Mouse (Mus musculus) hindbrain, embryonic 16.5 days (tissue): Measurements from ENCODE around the gene 4930564D02Rik. TPM values are rescaled to one million over a fixed set of nuclear protein-coding genes. Genes with fewer than 3 reads are reported as not detected.
A peak's percentile ranks its signal among the peaks of the same experiment; 100 is the strongest.

Source experiments
- ATAC-seq: fragments of 200-750 bp; cut with Nextera tagmentation; 2 replicates; pipeline ENCODE4 v1.8.0; 2017; ENCODE audit warnings: moderate TSS enrichment, moderate library complexity
- H3K27ac ChIP-seq: fragments of 300-500 bp; sonication (generic); 2 replicates; pipeline ENCODE4 v1.5.1; 2014; ENCODE audit warnings: low read depth, mild to moderate bottlenecking, control low read depth, low read length, moderate library complexity
- H3K27me3 ChIP-seq: fragments of 300-500 bp; sonication (generic); replicated peaks from 2 replicates; pipeline ENCODE4 v1.6.1; 2014; ENCODE audit warnings: low read length; ENCODE audit not compliant: control insufficient read depth, insufficient read depth
- H3K36me3 ChIP-seq: fragments of 300-500 bp; sonication (generic); 2 replicates; pipeline ENCODE4 v1.6.1; 2014; ENCODE audit warnings: mild to moderate bottlenecking, low read length, moderate library complexity, mixed read lengths; ENCODE audit not compliant: control insufficient read depth, insufficient read depth
- H3K4me1 ChIP-seq: fragments of 300-500 bp; sonication (generic); 2 replicates; pipeline ENCODE4 v1.6.1; 2014; ENCODE audit warnings: low read depth, low read length; ENCODE audit not compliant: control insufficient read depth, insufficient read depth
- H3K4me2 ChIP-seq: fragments of 300-500 bp; sonication (generic); 2 replicates; pipeline ENCODE4 v1.6.1; 2014; ENCODE audit warnings: mild to moderate bottlenecking, low read length, control low read depth, moderate library complexity
- H3K4me3 ChIP-seq: fragments of 300-500 bp; sonication (generic); 2 replicates; pipeline ENCODE4 v1.5.1; 2014; ENCODE audit warnings: mild to moderate bottlenecking, low read length, control low read depth, moderate library complexity
- H3K9ac ChIP-seq: fragments of 300-500 bp; sonication (generic); 2 replicates; pipeline ENCODE4 v1.6.1; 2014; ENCODE audit warnings: low read depth, mild to moderate bottlenecking, control low read depth, low read length, moderate library complexity
- H3K9me3 ChIP-seq: fragments of 300-500 bp; sonication (generic); 2 replicates; pipeline ENCODE4 v1.6.1; 2014; ENCODE audit warnings: mild to moderate bottlenecking, low read length, moderate library complexity; ENCODE audit not compliant: control insufficient read depth
- WGBS: fragments of 180-500 bp; shearing (Covaris S2); extraction: QIAGEN DNeasy Blood & Tissue Kit; methylation state at CpG from one replicate; pipeline ENCODE4 v1.1.7; 2014; 5-methylcytosine and 5-hydroxymethylcytosine counted together
- polyA plus RNA-seq: library from polyadenylated mRNA; unstranded; fragments of >200 nt; fragmentation: Nextera tagmentation; extraction: Ambion mirVana; gene quantifications from 2 replicates; pipeline ENCODE4 v1.2.1, GENCODE M21; 2015

The 4930564D02Rik gene
- polyA plus RNA-seq, 1 experiment from 2014 or later: not detected

DNA sequence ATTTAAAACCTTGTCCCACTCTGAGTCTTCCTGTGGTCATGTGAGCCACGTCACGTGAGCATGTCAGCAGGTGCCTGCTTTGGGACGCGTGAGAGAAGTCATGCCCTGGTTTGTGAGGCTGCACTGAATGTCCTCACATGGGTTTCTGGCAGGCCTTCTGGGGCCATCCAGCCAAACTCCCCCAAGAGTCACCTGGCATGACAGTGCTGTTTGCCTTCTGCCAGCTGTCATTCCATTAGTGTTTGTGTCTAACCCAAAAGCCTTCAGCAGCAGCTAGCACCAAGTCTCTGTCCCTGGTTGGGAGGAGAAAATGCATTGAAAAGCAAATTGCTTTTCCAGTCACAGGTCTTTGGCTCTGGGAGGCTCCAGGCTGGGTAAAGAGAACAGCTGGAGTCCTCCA, 50.0 kb downstream of the 4930564D02Rik start:
- Histone ChIP-seq H3K36me3 (no peaks in the 10 kb centered on the region), H3K27ac (no peak overlapping the region), H3K4me2 (no peak overlapping the region), H3K4me3 (no peak overlapping the region), H3K9me3 (0 out of 2 replicates have a peak, but pooled peaks cover 2% of the 10 kb centered on the region), H3K4me1 (peaks cover 4% of the 10 kb centered on the region; the same call in 1 of the 2 replicates), H3K27me3 (no peaks in the 10 kb centered on the region), H3K9ac (no peak overlapping the region)
- WGBS: 72% methylated on average over 4 of the region's 4 CpGs
- ATAC-seq: no peak

DNA sequence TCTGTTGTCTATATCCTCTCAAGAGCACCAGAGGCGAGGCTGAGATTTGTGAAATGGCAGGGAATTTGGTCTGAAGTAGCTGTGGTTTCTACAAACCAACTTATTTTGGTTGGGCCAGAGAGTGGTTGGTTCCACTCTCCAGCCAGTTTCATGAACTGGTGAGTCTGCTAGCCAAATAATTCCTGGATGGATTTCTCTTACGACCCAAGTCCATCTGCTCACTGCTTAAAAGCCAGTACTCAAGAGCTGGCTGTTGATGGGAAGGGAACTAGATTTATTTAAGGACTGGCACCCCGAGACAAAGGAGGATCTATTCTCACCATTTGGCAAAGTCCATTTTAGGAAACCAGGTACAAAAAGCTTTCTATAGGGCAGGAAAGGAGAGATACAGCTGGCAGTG, 57.1 kb downstream of the 4930564D02Rik start:
- Histone ChIP-seq H3K27me3 (no peaks in the 10 kb centered on the region), H3K9ac (no peak overlapping the region), H3K4me2 (no peak overlapping the region), H3K9me3 (no peaks in the 10 kb centered on the region), H3K36me3 (no peaks in the 10 kb centered on the region), H3K4me1 (no peaks in the 10 kb centered on the region; the same call in 1 of the 2 replicates), H3K4me3 (no peak overlapping the region), H3K27ac (no peak overlapping the region)
- 78% methylated on average over 3 of the region's 3 CpGs for WGBS
- no peak for ATAC-seq

GRCm38 (mm10) chr3:105127881-105128280, 61.2 kb downstream of the 4930564D02Rik start:
- H3K4me1 ChIP-seq: no peaks in the 10 kb centered on the region; the same call in 1 of the 2 replicates
- ATAC-seq: peak; percentile 67
- H3K9me3 ChIP-seq: no peaks in the 10 kb centered on the region
- H3K36me3 ChIP-seq: no peaks in the 10 kb centered on the region
- no peak overlapping the region for H3K4me3 ChIP-seq
- WGBS: 43% methylated on average over 7 of the region's 7 CpGs
- H3K27me3 ChIP-seq: no peaks in the 10 kb centered on the region
- no peak overlapping the region for H3K4me2 ChIP-seq
- no peak overlapping the region for H3K27ac ChIP-seq
- no peak overlapping the region for H3K9ac ChIP-seq

Other genes with a start within 250 kb of the 4930564D02Rik start
- 9.1 and 12.4 TPM in 2 replicates for gene Mov10, start 248.3 kb upstream of the 4930564D02Rik start, polyA plus RNA-seq
- gene St7l, start 202.8 kb upstream of the 4930564D02Rik start, polyA plus RNA-seq: 29.9 and 30.2 TPM in 2 replicates
- 141 and 155 TPM in 2 replicates for gene Capza1, start 202.3 kb upstream of the 4930564D02Rik start, polyA plus RNA-seq
- gene Wnt2b, start 104.9 kb upstream of the 4930564D02Rik start, polyA plus RNA-seq: 0.78 and 0.80 TPM in 2 replicates
- gene Cttnbp2nl, start 13.7 kb upstream of the 4930564D02Rik start, polyA plus RNA-seq: 40.6 and 49.4 TPM in 2 replicates